Mouse (Mus musculus): ENCODE results near the gene Sptb. TPM values are rescaled to one million over a fixed set of nuclear protein-coding genes. Genes with fewer than 3 reads are reported as not detected.
A peak's percentile ranks its signal among the peaks of the same experiment; 100 is the strongest.

The Sptb gene
- polyA plus RNA-seq, 1 experiment, result 101 TPM

- no peak overlapping the region for H3K27ac ChIP-seq (ENCODE audit: insufficient read depth, low read length)
- 62% methylated on average over 19 of the region's 19 CpGs for WGBS
- no peak for DNase-seq
- TF ChIP-seq CTCF (IDR thresholded peaks at IDR 0.05; ENCODE audit: borderline replicate concordance, insufficient read depth, low read depth, low read length) (no peak), POLR2A (IDR thresholded peaks at IDR 0.05; ENCODE audit: borderline replicate concordance, insufficient read depth, low read length) (no peak)
- H3K27me3 ChIP-seq (ENCODE audit: control insufficient read depth, insufficient read depth, low read length), result no peaks in the 10 kb centered on the region
- H3K4me1 ChIP-seq (ENCODE audit: control insufficient read depth, insufficient read depth, low read length), result 0 out of 2 replicates have a peak, but pooled peaks cover 3% of the 10 kb centered on the region
- peak overlapping the region; percentile 78 for H3K4me3 ChIP-seq (replicated peaks; ENCODE audit: insufficient read depth, low read depth, low read length)
These were observed 178.1 kb downstream of the Sptb start for GRCm38 (mm10) chr12:76531986-76532925.

- TF ChIP-seq CTCF (IDR thresholded peaks at IDR 0.05; ENCODE audit: borderline replicate concordance, insufficient read depth, low read depth, low read length), result no peak
- no peak for TF ChIP-seq POLR2A (IDR thresholded peaks at IDR 0.05; ENCODE audit: borderline replicate concordance, insufficient read depth, low read length)
- 82% methylated on average over 6 of the region's 6 CpGs for whole genome bisulfite sequencing
- no peak within 1 kb of the TSS for H3K4me3 ChIP-seq (replicated peaks; ENCODE audit: insufficient read depth, low read depth, low read length)
These were observed 179.7 kb downstream of the Sptb start, which contains the start of gene Plekhg3 for GRCm38 (mm10) chr12:76530580-76531139. TSS of gene Plekhg3 (plus strand) at chr12:76530891.

More at GRCm38 (mm10) chr12:76530580-76531139, 179.7 kb downstream of the Sptb start, which contains the start of gene Plekhg3:
- Histone ChIP-seq H3K27me3 (ENCODE audit: control insufficient read depth, insufficient read depth, low read length) (no peaks in the 10 kb centered on the region), H3K4me1 (ENCODE audit: control insufficient read depth, insufficient read depth, low read length) (0 out of 2 replicates have a peak, but pooled peaks cover 3% of the 10 kb centered on the region), H3K27ac (ENCODE audit: insufficient read depth, low read length) (no peak within 1 kb of the TSS)
- no peak for DNase-seq

Other genes with a start within 250 kb of the Sptb start
- gene Plekhg3, start 179.7 kb downstream of the Sptb start, polyA plus RNA-seq (2012; rRNA removed), result 30.1 and 34.4 TPM in 2 replicates
- gene Churc1, start 55.0 kb upstream of the Sptb start, polyA plus RNA-seq (2012; rRNA removed), result 79.9 and 86.0 TPM in 2 replicates
- 55.9 and 61.3 TPM in 2 replicates for gene Fntb, start 55.0 kb upstream of the Sptb start, polyA plus RNA-seq (2012; rRNA removed)
- 2.5 and 3.4 TPM in 2 replicates for gene Gpx2, start 85.0 kb upstream of the Sptb start, polyA plus RNA-seq (2012; rRNA removed)
- 108 and 109 TPM in 2 replicates for gene Rab15, start 112.4 kb upstream of the Sptb start, polyA plus RNA-seq (2012; rRNA removed)

Measured in cerebellum, adult 2 months (tissue).